Mouse (Mus musculus) R1 (cell line): ENCODE measurements around the gene Gngt1.

Experiments
- DNase-seq: peaks from one replicate; pipeline ENCODE4 v3.0.0-alpha.2; 2018; ENCODE audit warnings: low read depth, low spot score

Gngt1 gene

DNA sequence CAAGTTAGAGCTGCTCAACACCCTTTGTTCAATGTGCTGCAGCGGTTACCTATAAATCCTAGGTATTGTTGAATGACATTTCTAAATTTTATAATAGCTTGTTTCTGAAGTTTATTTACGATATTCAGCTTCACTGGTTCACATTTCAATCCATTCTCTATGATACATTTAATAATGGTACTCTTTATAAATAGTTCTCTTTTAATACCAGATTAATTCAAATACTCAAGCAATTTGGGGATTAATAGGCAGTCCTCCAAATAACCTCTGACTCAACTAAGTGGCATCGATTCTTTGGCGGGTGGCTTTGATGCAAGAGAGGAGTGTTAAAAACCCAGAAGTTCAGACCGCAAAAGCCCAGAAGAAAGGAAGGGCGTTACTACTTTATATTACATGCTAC, at the start of gene Gngt1:
Gene Gngt1 (plus strand): TSS at position 301 of the 400 bp plus-strand sequence.
- no peak for DNase-seq

DNA sequence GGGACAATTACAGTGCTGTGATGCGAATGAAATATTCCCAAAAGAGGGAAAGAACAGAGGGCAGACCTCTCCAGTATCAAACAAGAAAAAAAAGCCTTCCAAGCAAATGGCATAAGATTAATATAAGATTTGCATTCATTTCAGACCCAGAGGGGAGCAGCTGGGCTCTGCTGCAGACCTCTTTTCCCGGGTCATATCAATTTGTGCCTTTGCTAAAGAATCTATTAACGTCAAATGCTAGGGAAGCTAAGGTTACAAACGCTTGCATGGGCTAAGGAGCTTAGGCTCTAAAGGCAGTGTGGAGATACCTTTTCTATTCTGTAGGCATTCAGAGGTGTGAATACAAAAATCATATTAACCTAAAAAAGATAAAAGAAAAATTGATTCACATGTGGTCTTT, 38.6 kb upstream of the Gngt1 start:
- DNase-seq: no peak

DNA sequence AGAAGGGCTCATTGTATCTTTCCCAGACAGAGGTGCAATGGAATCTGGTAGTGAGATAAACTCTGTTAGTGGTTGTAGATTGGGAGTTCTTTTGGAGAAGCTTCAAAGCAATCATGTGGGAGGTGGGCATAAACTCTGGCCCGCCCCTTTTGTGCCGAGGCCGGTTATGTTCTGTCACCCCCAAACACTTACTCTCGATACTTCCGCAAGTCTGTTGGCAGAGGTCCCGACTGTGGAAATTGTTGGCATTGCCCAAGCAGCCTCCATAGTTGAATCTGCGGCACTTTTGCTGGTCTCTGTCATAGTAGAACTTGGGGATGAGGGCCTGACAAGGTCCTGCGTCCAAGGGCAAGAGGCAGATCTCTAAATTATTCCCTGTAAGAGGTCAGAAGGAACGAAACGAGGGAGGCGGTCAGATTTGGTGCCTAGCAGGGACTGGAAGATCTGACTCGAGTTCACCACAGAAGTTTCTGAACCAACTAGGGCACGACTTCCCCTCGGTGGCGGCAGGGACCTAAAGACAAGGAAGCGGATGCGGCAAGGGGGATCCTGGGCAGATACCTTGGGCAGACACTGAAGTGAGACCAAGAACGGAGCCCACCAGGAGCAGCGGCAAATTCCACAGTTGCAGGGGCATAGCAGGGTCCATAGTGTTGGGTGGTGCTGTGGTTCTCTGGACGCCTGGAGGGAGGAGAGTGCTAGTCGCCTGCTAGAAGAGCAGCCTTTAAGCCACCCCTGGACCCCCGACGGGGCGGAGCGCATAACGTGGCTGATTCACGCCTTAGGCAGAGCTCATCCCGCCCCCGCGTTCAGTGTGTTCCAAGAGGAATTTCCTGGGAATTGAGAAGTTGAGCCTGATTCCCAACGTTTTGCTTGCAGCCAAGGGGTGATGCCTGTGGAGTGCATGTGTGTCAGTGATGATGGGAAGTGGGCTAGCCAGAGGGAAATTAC, 25.6 kb upstream of the Gngt1 start:
- peak; percentile 52 for DNase-seq

DNA sequence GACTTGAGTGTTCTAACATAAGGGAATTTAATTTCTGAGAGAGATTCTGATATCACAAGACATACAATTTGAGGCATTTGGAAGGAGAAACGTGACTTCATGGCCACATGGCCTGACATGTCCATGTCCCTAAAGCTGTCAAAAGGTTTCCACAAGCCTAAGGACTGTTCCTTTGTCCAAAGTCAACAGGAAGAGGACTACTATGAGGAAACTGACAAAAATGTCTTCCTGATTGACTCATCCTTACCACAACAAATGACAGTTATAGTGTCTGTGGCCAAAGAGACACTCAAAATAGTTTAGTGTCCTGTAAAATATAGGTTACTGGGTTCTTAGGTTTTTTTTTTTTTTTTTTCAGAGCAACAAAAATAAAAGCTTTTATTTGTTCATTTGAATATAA, 19.9 kb upstream of the Gngt1 start:
- DNase-seq: no peak

DNA sequence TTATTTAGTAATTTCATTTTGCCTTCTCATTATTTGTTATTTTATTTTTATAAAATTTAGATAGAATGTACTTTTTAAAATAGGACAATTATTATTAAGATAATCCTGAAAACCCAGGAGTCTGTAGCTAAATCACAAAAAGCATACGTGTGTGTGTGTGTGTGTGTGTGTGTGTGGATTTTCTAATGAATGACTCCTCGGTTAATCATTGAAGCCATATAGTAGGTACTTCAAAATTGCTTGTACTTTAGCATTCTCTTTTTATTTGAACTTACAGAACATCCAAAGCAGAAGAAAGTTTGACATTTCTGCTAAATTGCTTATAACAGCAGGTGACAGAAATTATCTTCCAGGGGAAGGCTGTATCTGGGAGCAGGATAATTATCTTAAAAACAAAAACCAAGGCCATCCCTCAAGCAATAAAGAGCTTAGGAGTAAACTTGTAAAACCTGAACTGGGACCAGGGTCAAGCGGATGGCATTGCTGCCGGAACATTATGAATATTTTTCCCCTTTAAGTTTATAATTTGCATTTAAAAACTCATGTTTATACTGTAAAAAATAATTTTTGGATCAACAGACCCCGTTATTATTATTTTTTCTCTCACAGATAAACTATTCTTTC, 10.8 kb upstream of the Gngt1 start:
- DNase-seq: no peak

DNA sequence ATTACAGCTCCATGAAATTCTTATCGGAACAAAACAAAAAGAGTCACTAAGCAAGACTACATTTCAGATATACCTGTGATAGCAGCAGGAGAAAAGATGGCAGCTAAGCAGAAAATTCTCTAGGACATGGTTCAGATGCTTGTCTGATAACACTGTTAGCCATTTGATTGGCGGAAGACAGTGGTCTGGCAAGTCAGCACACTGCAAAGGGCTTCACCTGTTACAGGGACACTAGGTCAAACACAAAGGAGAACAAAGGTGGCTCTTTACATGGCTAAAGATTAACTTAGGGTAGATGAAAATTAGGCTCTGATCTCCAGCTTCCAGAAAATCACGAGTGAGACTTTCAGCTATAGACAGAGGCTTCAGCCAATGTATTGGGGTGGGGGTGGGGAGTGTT, 4.8 kb upstream of the Gngt1 start, which contains the start of gene Tfpi2:
Gene Tfpi2 (minus strand): TSS at position 170 of the 400 bp plus-strand sequence.
- no peak for DNase-seq

DNA sequence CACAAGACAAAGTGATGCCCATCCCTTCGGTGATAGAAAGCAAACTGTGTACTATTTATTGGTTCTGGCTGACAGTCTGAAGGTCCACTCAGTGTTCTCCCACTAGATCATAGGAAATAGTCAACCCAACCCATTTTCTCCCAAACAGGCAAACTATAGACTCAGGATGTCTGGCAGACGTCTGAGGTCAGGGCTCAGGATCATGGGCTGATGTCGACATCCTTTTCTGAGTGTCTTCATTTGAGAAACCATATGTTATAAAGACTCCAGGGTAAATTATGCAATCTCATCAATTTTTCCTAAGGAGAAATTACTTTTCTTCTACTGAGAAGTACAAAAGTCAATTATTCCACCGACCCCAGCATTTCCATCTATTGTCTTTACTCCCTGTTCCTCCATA, 4.5 kb downstream of the Gngt1 start:
- no peak for DNase-seq

DNA sequence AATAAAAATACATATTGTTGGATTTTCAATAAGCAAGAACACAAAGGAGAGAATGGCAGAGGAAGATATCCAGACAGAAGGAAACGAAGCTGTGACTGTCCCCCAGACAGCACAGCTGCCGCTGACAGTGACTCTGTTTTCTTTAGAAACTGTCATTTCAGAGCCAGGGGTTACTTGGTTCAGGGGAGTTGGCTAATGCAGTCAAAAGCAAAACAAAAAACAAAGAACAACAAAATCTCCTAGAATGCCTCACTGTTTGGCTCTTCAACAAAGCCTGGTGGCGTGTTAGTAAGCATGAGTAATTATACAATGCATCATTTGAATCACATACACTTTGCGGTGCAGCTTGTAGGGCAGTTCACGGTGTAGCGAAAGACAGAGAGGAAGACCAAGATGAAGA, 5.7 kb downstream of the Gngt1 start:
- no peak for DNase-seq

DNA sequence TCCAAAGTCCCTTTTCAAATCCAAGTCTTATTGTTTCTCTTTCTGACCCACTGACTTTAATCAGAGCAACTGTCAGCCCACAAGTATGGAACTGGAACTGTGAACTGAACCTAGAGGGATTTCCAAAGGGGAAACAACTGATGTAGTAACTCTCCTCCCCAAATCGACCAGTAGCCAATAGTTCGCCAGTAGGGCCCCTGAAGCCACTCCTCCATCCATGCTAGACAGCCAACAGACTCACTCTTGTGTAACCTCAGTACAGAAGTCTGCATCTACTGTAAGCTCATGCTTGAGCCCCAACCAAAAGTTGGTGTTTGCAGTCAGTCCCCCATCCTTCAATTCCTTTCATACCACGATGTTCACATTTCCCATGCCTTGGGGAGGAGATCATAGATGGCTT, 7.1 kb downstream of the Gngt1 start:
- DNase-seq: no peak

DNA sequence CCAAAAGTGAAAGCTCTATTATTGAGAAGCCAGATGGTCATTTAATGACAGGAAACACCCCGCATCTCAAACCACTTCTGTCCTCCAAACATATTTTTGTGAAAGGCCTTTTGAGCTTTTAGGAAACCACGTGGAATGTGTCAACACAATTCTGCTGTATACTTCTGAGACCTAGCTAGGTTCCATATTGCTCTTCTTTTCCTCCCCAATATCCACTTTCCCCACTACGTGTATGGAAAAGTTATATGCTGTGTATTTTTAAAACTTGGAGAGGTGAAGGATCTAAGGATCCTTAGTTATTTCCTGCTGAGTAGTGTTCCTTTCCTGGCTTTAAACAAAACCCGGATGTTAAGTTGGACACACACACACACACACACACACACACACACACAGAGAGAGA, 9.9 kb downstream of the Gngt1 start:
- no peak for DNase-seq

DNA sequence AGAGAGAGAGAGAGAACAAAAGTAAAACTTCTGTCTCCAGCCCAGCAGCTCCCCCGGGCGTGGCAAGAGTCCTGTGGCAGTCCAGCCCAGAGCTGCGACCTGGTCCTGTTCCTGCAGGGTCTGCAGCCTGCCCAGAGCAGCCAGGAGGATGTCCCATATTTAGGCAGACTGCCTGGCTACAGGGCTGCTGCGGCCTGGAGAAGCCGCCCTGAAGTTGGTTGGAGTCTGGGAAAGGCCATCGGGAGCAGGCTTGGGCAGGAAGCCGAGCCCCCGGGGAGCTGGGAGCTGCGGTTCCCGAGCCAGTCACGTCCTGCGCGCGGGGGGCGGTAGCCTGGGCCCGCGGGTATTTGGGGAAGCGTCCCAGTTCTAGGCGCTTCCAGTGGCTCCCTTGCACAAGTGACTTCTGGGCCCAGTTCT, 10.3 kb downstream of the Gngt1 start, which contains the start of gene Gng11:
Gene Gng11 (plus strand): TSS at position 15 of the 417 bp plus-strand sequence.
- peak; percentile 37 for DNase-seq

DNA sequence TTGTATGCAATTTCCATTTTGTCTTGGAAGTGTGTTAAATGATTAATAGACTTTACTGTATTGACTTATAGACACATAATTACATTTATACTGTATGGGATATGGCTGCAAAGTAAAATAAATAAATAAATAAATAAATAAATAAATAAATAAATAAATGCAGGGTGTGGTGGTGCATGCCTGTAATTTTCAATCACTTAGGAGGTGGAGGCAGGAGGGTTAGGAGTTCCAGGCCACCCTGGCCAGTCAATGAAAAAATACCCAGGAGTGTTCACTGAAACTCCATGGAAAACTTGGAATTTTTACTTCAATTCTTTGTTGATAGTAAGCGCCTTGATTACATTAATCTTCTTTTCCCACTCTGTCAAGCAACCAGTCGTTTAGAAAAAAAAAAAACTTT, 11.2 kb downstream of the Gngt1 start:
- no peak for DNase-seq

DNA sequence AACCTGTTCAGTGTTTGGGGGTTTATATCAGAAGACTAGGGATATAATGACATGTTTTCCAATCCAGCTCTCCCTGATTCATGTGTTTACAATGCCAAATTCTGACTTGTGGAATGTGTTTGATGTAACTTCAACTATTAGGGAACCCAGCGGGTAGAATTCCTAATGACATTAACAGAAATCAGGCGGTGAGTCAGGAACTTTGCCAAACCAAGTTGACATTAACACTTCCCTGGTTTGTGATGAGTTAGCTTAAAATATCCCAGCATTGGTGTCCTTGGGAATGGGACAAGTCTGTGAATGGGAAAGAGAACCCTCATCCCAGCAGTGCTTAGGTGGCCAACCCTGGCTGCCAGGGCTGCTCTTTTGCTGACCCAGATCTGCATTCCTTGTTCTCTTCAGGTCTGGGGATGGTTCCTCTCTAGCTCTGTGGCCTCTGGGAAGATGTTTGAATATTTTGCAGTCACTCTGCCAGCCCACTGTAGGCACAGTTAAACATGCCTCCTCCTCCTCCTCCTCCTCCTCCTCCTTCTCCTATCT, 15.0 kb downstream of the Gngt1 start:
- peak; percentile 3 for DNase-seq

DNA sequence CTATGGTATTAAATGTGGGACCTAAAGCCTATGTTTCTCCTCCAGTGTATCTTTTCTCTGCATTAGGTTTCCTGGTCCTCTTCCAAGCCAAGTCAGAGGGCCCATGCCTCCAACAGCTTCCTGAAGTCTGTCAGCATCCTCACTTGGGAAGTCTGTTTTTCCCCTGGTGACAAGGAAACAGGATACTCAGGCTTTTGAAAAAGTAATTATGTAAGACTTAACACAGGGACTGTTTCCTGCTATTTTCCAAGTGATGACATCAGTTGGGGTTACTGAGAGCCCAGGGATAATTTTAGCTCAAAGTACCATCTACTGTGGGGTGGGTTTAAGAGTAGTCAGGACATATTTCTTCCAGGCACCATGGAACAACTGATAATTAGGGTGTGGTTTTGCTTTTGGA, 16.0 kb downstream of the Gngt1 start:
- DNase-seq: no peak

DNA sequence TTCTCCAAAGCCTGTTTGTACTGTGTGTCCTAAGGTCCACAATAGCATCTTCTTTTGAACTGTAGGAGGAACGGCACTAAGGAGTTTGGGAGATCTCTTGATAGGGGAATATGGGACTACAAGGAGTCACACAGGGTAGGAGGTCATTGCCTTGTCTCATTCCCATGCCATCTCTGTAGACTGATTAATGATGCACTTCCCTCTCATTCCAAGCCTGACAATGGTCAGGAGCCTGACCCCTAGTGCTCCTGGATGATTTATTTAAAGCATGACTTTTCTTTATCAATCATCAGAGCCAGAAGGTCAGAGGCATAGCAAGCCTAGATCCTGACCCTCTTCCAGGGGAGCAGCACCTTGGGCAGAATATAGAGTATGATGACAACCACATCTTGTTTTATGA, 29.1 kb downstream of the Gngt1 start:
- no peak for DNase-seq

DNA sequence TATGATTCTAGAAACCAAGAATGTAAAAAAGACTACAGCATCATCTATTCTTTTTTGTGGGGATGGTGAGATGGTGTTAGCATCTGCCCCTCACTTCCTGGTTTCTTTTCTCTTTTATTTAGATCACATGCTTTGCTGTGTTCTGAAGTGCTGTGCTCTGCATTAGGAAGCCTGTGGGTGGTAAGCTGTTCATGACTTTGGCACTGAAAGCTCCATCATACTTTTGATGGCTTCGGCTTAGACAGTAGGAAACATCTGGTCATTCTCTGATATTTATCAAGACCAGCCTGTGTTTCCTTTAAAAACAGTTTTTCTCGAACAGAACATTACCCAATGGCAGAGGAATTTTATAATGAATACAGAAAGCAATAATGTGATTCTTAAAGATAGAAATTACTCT, 32.8 kb downstream of the Gngt1 start:
- no peak for DNase-seq

DNA sequence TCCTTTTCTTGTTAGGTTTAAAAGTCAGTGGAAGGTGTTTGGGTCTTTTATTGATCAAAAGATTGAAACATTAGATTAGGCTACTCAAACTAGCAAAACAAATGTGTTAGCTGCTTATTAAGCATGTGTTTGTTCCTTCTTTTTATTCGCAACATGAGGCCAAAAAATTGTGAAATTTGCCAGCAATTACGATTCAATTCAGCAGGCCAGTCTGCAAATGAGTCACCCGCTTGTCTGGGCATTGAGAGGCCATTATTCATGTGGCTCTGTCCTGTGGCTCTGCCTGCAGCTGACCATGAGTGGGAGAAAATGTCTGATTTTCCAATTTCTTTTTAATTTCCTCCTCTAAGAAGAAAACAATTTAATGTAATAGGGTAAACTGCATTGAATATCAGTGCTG, 37.4 kb downstream of the Gngt1 start:
- no peak for DNase-seq

DNA sequence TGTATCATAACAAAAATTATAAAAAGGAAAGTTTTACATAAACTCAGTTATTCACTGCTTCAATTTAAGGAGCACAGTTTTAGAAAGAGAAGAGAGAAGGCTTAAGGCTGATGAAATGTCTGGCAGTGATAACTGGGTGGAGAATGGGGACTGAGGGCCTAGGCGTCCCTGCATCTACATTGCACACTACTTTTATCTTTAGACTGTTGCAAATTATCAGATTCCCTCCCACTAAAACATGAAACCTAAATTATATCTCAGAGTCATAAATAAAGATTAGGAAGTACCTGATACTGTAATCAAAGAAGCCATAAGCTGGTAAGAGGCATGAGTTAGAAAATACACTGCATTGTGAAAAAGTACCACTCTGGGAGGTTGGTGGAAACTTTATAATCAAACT, 48.2 kb downstream of the Gngt1 start:
- no peak for DNase-seq
